Mouse (Mus musculus): ENCODE results near the gene Nectin2. TPM values are rescaled to one million over a fixed set of nuclear protein-coding genes. Genes with fewer than 3 reads are reported as not detected.

Gene Nectin2
- polyA plus RNA-seq, 1 experiment = 74.7 TPM

- peak overlapping the region; percentile 19 for H3K4me3 ChIP-seq (replicated peaks; ENCODE audit: extremely low read depth, low read depth, low read length)
- 27% methylated on average over 25 of the region's 25 CpGs for WGBS
- peak; percentile 70 for DNase-seq
- peaks cover 11% of the 10 kb centered on the region for H3K4me1 ChIP-seq (ENCODE audit: control insufficient read depth, insufficient read depth, low read length)
- TF ChIP-seq CTCF (IDR thresholded peaks at IDR 0.05; ENCODE audit: insufficient read depth, low read length) (no peak), POLR2A (IDR thresholded peaks at IDR 0.05; ENCODE audit: borderline replicate concordance, extremely low read depth, low read depth, low read length) (peak; percentile 14; the same call in 1 of the 2 replicates)
Measured at GRCm38 (mm10) chr7:19747420-19748218, 2.7 kb downstream of the Nectin2 start.

DNA sequence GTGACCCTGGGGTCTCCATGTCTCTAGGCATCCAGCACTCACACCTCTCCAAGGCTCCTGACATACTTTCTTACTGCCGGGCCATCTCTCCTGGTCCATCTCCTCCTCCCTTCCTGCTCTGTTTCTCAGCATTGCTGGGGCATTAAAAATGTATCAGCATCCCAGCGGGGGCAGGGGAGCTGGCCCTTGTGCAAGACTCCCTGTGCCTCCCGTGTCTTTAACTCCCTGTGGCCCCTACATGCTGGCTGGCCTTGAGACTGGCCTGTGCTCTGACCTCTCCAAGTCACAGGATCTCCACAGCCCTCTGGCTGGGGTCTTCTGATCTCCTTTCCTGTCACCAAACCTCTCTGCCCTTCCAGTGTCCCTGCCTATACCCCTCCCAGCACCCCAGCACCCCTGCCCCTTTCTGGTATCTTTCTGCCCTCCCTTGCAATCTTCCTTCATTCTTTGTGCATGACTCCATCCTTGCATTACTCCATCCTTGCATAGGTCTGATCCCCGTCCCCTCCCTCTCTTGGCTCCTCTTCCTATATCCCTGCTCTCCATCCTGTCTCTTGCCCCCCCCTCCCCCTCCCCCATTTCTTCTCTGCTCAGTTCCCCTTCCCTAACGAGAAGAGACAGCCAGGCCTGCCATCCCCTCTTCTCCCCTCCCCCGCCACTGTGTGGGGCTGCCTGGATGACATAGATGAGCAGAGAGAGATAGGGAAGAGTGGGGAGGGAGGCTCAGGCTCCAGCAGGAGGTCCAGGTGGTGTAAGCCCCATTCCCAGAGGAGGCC lies 3.7 kb downstream of the Nectin2 start:
- Histone ChIP-seq H3K4me3 (replicated peaks; ENCODE audit: extremely low read depth, low read depth, low read length) (no peak overlapping the region), H3K4me1 (ENCODE audit: control insufficient read depth, insufficient read depth, low read length) (peaks cover 15% of the 10 kb centered on the region)
- 40% methylated on average over 6 of the region's 6 CpGs for WGBS
- no peak for DNase-seq
- TF ChIP-seq POLR2A (IDR thresholded peaks at IDR 0.05; ENCODE audit: borderline replicate concordance, extremely low read depth, low read depth, low read length) = no peak
- TF ChIP-seq CTCF (IDR thresholded peaks at IDR 0.05; ENCODE audit: insufficient read depth, low read length) = no peak

DNA sequence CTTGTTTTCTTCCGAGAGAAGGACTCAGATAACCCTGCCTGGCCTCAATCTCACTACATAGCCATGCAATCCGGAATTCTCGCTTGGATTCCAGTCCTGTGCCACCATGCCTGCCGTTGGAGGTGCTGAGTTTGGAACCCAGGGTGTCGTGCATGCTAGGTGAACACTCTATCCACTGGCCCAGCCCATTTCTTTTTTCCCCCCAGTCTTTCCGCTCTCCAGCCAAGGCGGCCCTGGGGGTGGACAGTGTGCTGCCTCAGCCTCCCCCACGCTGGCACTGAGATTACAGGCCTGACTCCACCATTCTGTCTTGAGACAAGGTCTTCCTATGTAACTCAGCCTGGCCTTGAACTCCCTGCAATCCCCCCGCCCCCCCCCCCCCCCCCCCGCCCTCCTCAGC lies 4.3 kb downstream of the Nectin2 start:
- WGBS = 72% methylated on average over 8 of the region's 10 CpGs
- H3K4me3 ChIP-seq (replicated peaks; ENCODE audit: extremely low read depth, low read depth, low read length) = no peak overlapping the region
- DNase-seq = no peak
- peaks cover 14% of the 10 kb centered on the region for H3K4me1 ChIP-seq (ENCODE audit: control insufficient read depth, insufficient read depth, low read length)
- TF ChIP-seq POLR2A (IDR thresholded peaks at IDR 0.05; ENCODE audit: borderline replicate concordance, extremely low read depth, low read depth, low read length) (no peak), CTCF (IDR thresholded peaks at IDR 0.05; ENCODE audit: insufficient read depth, low read length) (no peak)

GRCm38 (mm10) chr7:19744590-19745385 lies 5.5 kb downstream of the Nectin2 start:
- Histone ChIP-seq H3K4me1 (ENCODE audit: control insufficient read depth, insufficient read depth, low read length) (peaks cover 10% of the 10 kb centered on the region), H3K4me3 (replicated peaks; ENCODE audit: extremely low read depth, low read depth, low read length) (no peak overlapping the region)
- 42% methylated on average over 14 of the region's 14 CpGs for WGBS
- no peak for DNase-seq
- no peak for TF ChIP-seq CTCF (IDR thresholded peaks at IDR 0.05; ENCODE audit: insufficient read depth, low read length)
- no peak for TF ChIP-seq POLR2A (IDR thresholded peaks at IDR 0.05; ENCODE audit: borderline replicate concordance, extremely low read depth, low read depth, low read length)

DNA sequence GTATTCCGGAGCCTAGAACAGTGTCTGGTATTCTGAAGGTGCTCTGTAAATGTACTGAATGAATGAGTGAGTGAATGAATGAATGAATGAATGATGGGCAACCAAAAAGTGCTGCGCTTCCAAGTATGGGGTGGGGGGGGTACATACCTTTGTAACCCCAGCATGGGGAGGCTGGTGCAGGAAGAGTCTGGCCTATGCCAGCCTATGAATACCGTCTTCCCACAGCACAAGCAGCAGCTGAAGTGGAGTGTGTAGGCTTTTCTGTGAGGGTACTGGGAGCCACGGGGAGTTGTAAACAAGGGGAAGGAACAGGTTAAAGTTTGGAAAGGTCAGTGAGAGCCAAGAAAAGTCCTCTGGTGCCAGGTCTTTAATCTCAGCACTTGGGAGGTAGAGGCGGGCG lies 6.5 kb downstream of the Nectin2 start:
- H3K4me3 ChIP-seq (replicated peaks; ENCODE audit: extremely low read depth, low read depth, low read length) = no peak overlapping the region
- WGBS = 72% methylated on average over 6 of the region's 6 CpGs
- no peak for DNase-seq
- TF ChIP-seq POLR2A (IDR thresholded peaks at IDR 0.05; ENCODE audit: borderline replicate concordance, extremely low read depth, low read depth, low read length) = no peak
- TF ChIP-seq CTCF (IDR thresholded peaks at IDR 0.05; ENCODE audit: insufficient read depth, low read length) = no peak
- peaks cover 8% of the 10 kb centered on the region for H3K4me1 ChIP-seq (ENCODE audit: control insufficient read depth, insufficient read depth, low read length)

DNA sequence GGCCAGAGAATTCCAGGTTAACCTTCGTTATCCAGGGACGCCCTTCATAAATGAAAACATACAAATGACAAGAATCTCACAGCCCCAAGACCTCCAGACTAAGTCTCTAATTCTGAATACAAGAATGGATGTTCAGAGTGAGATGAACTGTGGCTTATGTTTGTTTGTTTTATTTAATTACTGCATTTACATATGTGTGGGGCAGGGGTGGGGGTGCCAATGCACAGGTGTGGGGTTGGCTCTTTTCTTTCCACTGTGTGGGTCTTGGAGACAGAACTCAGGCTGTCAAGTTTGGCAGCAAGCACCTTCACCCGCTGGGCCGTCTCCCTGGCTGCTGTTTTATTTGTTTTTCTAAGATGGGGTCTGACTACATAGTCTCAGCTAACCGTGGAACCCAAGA lies 7.8 kb downstream of the Nectin2 start:
- 54% methylated on average over 5 of the region's 5 CpGs for WGBS
- Histone ChIP-seq H3K4me1 (ENCODE audit: control insufficient read depth, insufficient read depth, low read length) (peaks cover 6% of the 10 kb centered on the region), H3K4me3 (replicated peaks; ENCODE audit: extremely low read depth, low read depth, low read length) (no peak overlapping the region)
- no peak for DNase-seq
- TF ChIP-seq POLR2A (IDR thresholded peaks at IDR 0.05; ENCODE audit: borderline replicate concordance, extremely low read depth, low read depth, low read length) (no peak), CTCF (IDR thresholded peaks at IDR 0.05; ENCODE audit: insufficient read depth, low read length) (no peak)

- DNase-seq = no peak
- TF ChIP-seq CTCF (IDR thresholded peaks at IDR 0.05; ENCODE audit: insufficient read depth, low read length) (no peak), POLR2A (IDR thresholded peaks at IDR 0.05; ENCODE audit: borderline replicate concordance, extremely low read depth, low read depth, low read length) (no peak)
- 27% methylated on average over 8 of the region's 8 CpGs for WGBS
- Histone ChIP-seq H3K4me1 (ENCODE audit: control insufficient read depth, insufficient read depth, low read length) (peaks cover 6% of the 10 kb centered on the region), H3K4me3 (replicated peaks; ENCODE audit: extremely low read depth, low read depth, low read length) (no peak overlapping the region)
Measured at GRCm38 (mm10) chr7:19741329-19742031, 8.8 kb downstream of the Nectin2 start.

GRCm38 (mm10) chr7:19740269-19740668 lies 10.0 kb downstream of the Nectin2 start:
- no peak for DNase-seq
- TF ChIP-seq CTCF (IDR thresholded peaks at IDR 0.05; ENCODE audit: insufficient read depth, low read length) (0 out of 2 replicates have a peak, but pooled peaks have one; percentile 21), POLR2A (IDR thresholded peaks at IDR 0.05; ENCODE audit: borderline replicate concordance, extremely low read depth, low read depth, low read length) (no peak)
- 75% methylated on average over 11 of the region's 11 CpGs for WGBS
- Histone ChIP-seq H3K4me3 (replicated peaks; ENCODE audit: extremely low read depth, low read depth, low read length) (no peak overlapping the region), H3K4me1 (ENCODE audit: control insufficient read depth, insufficient read depth, low read length) (peaks cover 6% of the 10 kb centered on the region)

Measured in lung, adult 2 months (tissue).